In genomic region chr11:51459569-51460043, GRCm38 (mm10) we compare ENCODE assay signal across 10 mouse cellular contexts.
DNase-seq lines count a peak whose midpoint lies in the region; ATAC-seq and TF ChIP-seq lines count a peak whose summit lies in the region.
"Had no signal": no experiment of that assay in that cellular context is flagged by ENCODE, and none has a peak within 500 bp of the region (broad histone marks: within the 10 kb centered on the region; RNA-seq: fewer than 3 reads in every experiment).

No protein-coding gene starts in this region.

- peaks cover 15% of the 10 kb centered on the region for H3K4me1 ChIP-seq in embryonic facial prominence, embryonic 14.5 days (ENCODE audit: control insufficient read depth, insufficient read depth, low read length)
- H3K4me1 ChIP-seq in limb, embryonic 11.5 days (ENCODE audit: control insufficient read depth, insufficient read depth, low read length), result peaks cover 10% of the 10 kb centered on the region
- H3K4me1 ChIP-seq in neural tube, embryonic 12.5 days, result peaks cover 9% of the 10 kb centered on the region; the same call in 1 of the 2 replicates
- peaks cover 18% of the 10 kb centered on the region for H3K4me1 ChIP-seq in heart, embryonic 12.5 days (replicated peaks)

- no peaks in the 10 kb centered on the region for H3K36me3 ChIP-seq in embryonic facial prominence, embryonic 14.5 days (ENCODE audit: control insufficient read depth, insufficient read depth, low read length)
- H3K36me3 ChIP-seq in limb, embryonic 11.5 days (ENCODE audit: control insufficient read depth, insufficient read depth, low read length), result no peaks in the 10 kb centered on the region
- no peaks in the 10 kb centered on the region for H3K36me3 ChIP-seq in neural tube, embryonic 12.5 days
- H3K36me3 ChIP-seq in heart, embryonic 12.5 days, result no peaks in the 10 kb centered on the region

- ATAC-seq in embryonic facial prominence, embryonic 14.5 days (ENCODE audit: low read depth), result peak; percentile 80; the same call in 1 of the 2 replicates
- no peak; the same call in 1 of the 2 replicates for ATAC-seq in limb, embryonic 11.5 days (ENCODE audit: insufficient number of reproducible peaks, low FRiP score, low TSS enrichment, low read depth)
- peak; percentile 91 for ATAC-seq in neural tube, embryonic 12.5 days (ENCODE audit: low FRiP score, low read depth)
- ATAC-seq in heart, embryonic 12.5 days (ENCODE audit: insufficient number of reproducible peaks, low FRiP score), result no peak

- TF ChIP-seq CTCF in layer of hippocampus, adult 2 months (conservative IDR thresholded peaks at IDR 0.05), result no peak

- DNase-seq in layer of hippocampus, adult 2 months (ENCODE audit: low spot score in 2 of 2), result no peak
- no peak for DNase-seq in layer of hippocampus, adult 9-11 months
- DNase-seq in embryonic facial prominence, embryonic 14.5 days (ENCODE audit: low spot score), result peak; percentile 78
- peak; percentile 46 for DNase-seq in limb, embryonic 11.5 days (ENCODE audit: low spot score)
- no peak for DNase-seq in gastrocnemius, postnatal 36 days
- no peak for DNase-seq in yolk sac, embryonic 10.5 days (ENCODE audit: low spot score)
- DNase-seq: cerebellum, postnatal 36 days; thymus, postnatal 14 days had no signal

- no peaks in the 10 kb centered on the region for H3K9me3 ChIP-seq in embryonic facial prominence, embryonic 14.5 days (ENCODE audit: control insufficient read depth, low read length)
- H3K9me3 ChIP-seq in limb, embryonic 11.5 days (ENCODE audit: control insufficient read depth, low read length), result no peaks in the 10 kb centered on the region
- 0 out of 2 replicates have a peak, but pooled peaks cover 4% of the 10 kb centered on the region for H3K9me3 ChIP-seq in neural tube, embryonic 12.5 days
- no peaks in the 10 kb centered on the region for H3K9me3 ChIP-seq in heart, embryonic 12.5 days (replicated peaks)

- intact Hi-C loops in gastrocnemius, postnatal 36 days (cut with DNase I), result no loop called here

- peak overlapping the region; percentile 48; the same call in 1 of the 2 replicates for H3K27ac ChIP-seq in layer of hippocampus, adult 2 months
- peak overlapping the region; percentile 30 for H3K27ac ChIP-seq in embryonic facial prominence, embryonic 14.5 days (replicated peaks; ENCODE audit: low read depth, low read length)
- 0 out of 2 replicates have a peak overlapping the region, but pooled peaks have one; percentile 21 for H3K27ac ChIP-seq in limb, embryonic 11.5 days (replicated peaks; ENCODE audit: low read depth, low read length)
- H3K27ac ChIP-seq in neural tube, embryonic 12.5 days, result 0 out of 2 replicates have a peak overlapping the region, but pooled peaks have one; percentile 46
- H3K27ac ChIP-seq in heart, embryonic 12.5 days (ENCODE audit: poor library complexity, severe bottlenecking), result no peak overlapping the region

- 31% methylated on average over 8 of the region's 8 CpGs for WGBS in embryonic facial prominence, embryonic 14.5 days
- WGBS in limb, embryonic 11.5 days, result 43% methylated on average over 8 of the region's 8 CpGs
- 20% methylated on average over 8 of the region's 8 CpGs for WGBS in neural tube, embryonic 12.5 days
- 67% methylated on average over 8 of the region's 8 CpGs for WGBS in heart, embryonic 12.5 days

- no peak overlapping the region for H3K4me3 ChIP-seq in layer of hippocampus, adult 2 months
- H3K4me3 ChIP-seq in embryonic facial prominence, embryonic 14.5 days (ENCODE audit: low read depth, low read length), result no peak overlapping the region
- H3K4me3 ChIP-seq in limb, embryonic 11.5 days (ENCODE audit: low read depth, low read length), result no peak overlapping the region
- no peak overlapping the region for H3K4me3 ChIP-seq in neural tube, embryonic 12.5 days
- no peak overlapping the region for H3K4me3 ChIP-seq in heart, embryonic 12.5 days

- no peaks in the 10 kb centered on the region for H3K27me3 ChIP-seq in embryonic facial prominence, embryonic 14.5 days (replicated peaks; ENCODE audit: control insufficient read depth, insufficient read depth, low read length)
- H3K27me3 ChIP-seq in limb, embryonic 11.5 days (ENCODE audit: control insufficient read depth, insufficient read depth, low read length), result no peaks in the 10 kb centered on the region
- no peaks in the 10 kb centered on the region for H3K27me3 ChIP-seq in neural tube, embryonic 12.5 days (replicated peaks)
- peaks cover 81% of the 10 kb centered on the region for H3K27me3 ChIP-seq in heart, embryonic 12.5 days (replicated peaks)

- peak overlapping the region; percentile 32; the same call in 1 of the 2 replicates for H3K9ac ChIP-seq in embryonic facial prominence, embryonic 14.5 days (ENCODE audit: low read depth, low read length)
- H3K9ac ChIP-seq in limb, embryonic 11.5 days (ENCODE audit: low read length), result peak overlapping the region; percentile 30; the same call in 1 of the 2 replicates
- H3K9ac ChIP-seq in neural tube, embryonic 12.5 days, result no peak overlapping the region
- H3K9ac ChIP-seq in heart, embryonic 12.5 days, result no peak overlapping the region

- no peak overlapping the region for H3K4me2 ChIP-seq in embryonic facial prominence, embryonic 14.5 days (ENCODE audit: low read depth, low read length)
- H3K4me2 ChIP-seq in limb, embryonic 11.5 days (ENCODE audit: low read depth, severe bottlenecking), result no peak overlapping the region
- no peak overlapping the region for H3K4me2 ChIP-seq in neural tube, embryonic 12.5 days (replicated peaks)
- no peak overlapping the region for H3K4me2 ChIP-seq in heart, embryonic 12.5 days

Comparison
In these comparisons a context has a peak if more than half of its experiments do, and no peak if none do; other contexts are left out.
1. DNase-seq: peak in embryonic facial prominence, embryonic 14.5 days (single experiment) and limb, embryonic 11.5 days (single experiment); none in layer of hippocampus, adult 2 months (0 of 2), layer of hippocampus, adult 9-11 months (single experiment), gastrocnemius, postnatal 36 days (0 of 2) and yolk sac, embryonic 10.5 days (single experiment).
2. ATAC-seq: peak in embryonic facial prominence, embryonic 14.5 days (single experiment) and neural tube, embryonic 12.5 days (single experiment); none in limb, embryonic 11.5 days (single experiment) and heart, embryonic 12.5 days (single experiment).
3. H3K9ac ChIP-seq: peak in embryonic facial prominence, embryonic 14.5 days (single experiment) and limb, embryonic 11.5 days (single experiment); none in neural tube, embryonic 12.5 days (single experiment) and heart, embryonic 12.5 days (single experiment).